Mouse (Mus musculus) Patski (cell line): Measurements from ENCODE around the gene Tanc1. TPM values are rescaled to one million over a fixed set of nuclear protein-coding genes. Genes with fewer than 3 reads are reported as not detected.

Source experiments
- ATAC-seq: fragments of 100-300 bp; one replicate; pipeline ENCODE4 v1.8.0; 2021
- CTCF ChIA-PET: fragments of 350-600 bp; sonication (Branson Sonifier 250); formaldehyde crosslinking; loops from one replicate; lab custom pipeline; 2022; ENCODE audit warnings: inconsistent platforms; lab: Charles Lee
- POLR2A ChIA-PET: fragments of 350-600 bp; sonication (Branson Sonifier 250); formaldehyde crosslinking; loops from one replicate; lab custom pipeline; 2022; ENCODE audit warnings: antibody characterized with exemption, inconsistent platforms; lab: Charles Lee
- DNase-seq: peaks from one replicate; pipeline ENCODE4 v3.0.0-alpha.2; 2011; ENCODE audit warnings: low read depth, low spot score
- H3K27me3 ChIP-seq: fragments of 371-371 bp; one replicate; pipeline ENCODE4 v1.5.1; 2021
- CTCF ChIP-seq: fragments of 100-300 bp; IDR thresholded peaks from one replicate; pipeline ENCODE4 v1.5.1; 2021
- in situ Hi-C: fragments of 300-500 bp; cut with MboI; formaldehyde crosslinking; loops from 3 replicates; pipeline ENCODE4 v1.11.1; 2018; ENCODE audit warnings: low pct_unique_long_range_greater_than_20kb, mixed read lengths
- polyA plus RNA-seq: library from polyadenylated mRNA; unstranded; gene quantifications from one replicate; pipeline ENCODE4 v1.2.3, GENCODE M21; 2021

Gene Tanc1
- polyA plus RNA-seq, 1 experiment from 2014 or later = 45.3 TPM

- in situ Hi-C loops = no loop called here
Observed at GRCm38 (mm10) chr2:59780240-59780639, 168.4 kb downstream of the Tanc1 start.

DNA sequence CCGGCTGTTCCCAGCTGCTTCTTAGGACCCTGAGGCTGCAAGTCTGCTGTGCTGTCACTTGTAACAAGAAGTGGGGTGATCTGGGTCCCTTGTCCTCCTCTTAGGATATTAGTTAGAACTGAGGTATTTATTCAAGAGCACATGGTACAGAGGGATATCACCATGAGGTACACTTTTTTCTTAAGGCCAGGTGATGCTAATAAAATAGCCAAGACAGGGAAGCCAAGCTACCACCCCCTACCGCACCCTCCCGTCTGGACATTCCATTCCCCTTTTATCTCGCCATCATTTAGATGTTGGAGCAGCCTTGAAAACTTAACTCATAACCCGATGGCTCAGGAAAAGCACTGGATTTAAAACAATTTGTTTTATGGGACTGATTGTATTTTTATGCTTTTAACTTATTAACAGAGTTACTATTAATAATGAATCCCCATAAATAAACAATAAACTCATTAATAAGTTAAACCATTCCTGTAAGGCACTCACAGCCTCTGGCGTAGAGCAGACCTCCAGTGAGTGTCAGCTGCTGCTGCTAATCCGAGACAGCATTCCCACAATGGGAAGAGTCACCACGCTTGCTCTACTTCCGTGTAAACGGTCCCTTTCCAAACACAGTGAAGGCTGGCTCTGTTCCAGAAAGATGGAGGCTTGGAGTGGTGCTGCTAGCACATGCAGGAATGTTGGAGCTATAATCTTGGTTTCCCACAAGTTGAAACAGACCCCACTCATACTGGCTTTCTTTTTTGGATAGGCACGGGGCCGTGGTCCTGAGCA, 171.4 kb downstream of the Tanc1 start:
- no peak for DNase-seq
- no peak for TF ChIP-seq CTCF
- ChIA-PET CTCF (no interaction called here), POLR2A (no interaction called here)
- no peaks in the 10 kb centered on the region for H3K27me3 ChIP-seq
- no peak for ATAC-seq
- in situ Hi-C loops = no loop called here

More at GRCm38 (mm10) chr2:59780240-59780639, 168.4 kb downstream of the Tanc1 start:
- ChIA-PET POLR2A (no interaction called here), CTCF (interaction anchor here (1.1 kb wide), 1 partner anchor 8 kb away, joined by 3 read pairs; no protein-coding TSS in a partner anchor)
- no peak for TF ChIP-seq CTCF
- H3K27me3 ChIP-seq = no peaks in the 10 kb centered on the region
- ATAC-seq (no peak), DNase-seq (no peak)

- in situ Hi-C loops = no loop called here
- no peaks in the 10 kb centered on the region for H3K27me3 ChIP-seq
- TF ChIP-seq CTCF = no peak
- ChIA-PET CTCF (no interaction called here), POLR2A (interaction anchor here (0.7 kb wide), 1 partner anchor 15 kb away, joined by 4 read pairs; no protein-coding TSS in a partner anchor)
- DNase-seq (no peak), ATAC-seq (no peak)
Observed at GRCm38 (mm10) chr2:59783832-59784627, 172.2 kb downstream of the Tanc1 start.

DNA sequence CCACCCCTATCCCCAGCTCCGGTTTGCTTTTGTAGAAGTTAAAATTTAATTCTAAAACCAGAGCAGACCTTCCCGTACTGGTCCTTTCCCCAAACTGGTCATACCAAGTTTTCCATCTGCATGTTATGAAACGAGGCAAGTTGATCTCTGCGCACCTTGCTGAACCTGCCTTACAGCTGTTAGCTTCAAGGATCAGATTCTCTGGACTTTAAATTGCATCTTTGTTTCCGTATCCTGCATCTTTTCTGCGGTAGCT, 172.7 kb downstream of the Tanc1 start:
- DNase-seq = no peak
- no peak for TF ChIP-seq CTCF
- CTCF ChIA-PET = no interaction called here
- no peaks in the 10 kb centered on the region for H3K27me3 ChIP-seq
- in situ Hi-C loops = no loop called here
- POLR2A ChIA-PET = interaction anchor here (0.7 kb wide), 1 partner anchor 15 kb away, joined by 4 read pairs; no protein-coding TSS in a partner anchor
- no peak for ATAC-seq

DNA sequence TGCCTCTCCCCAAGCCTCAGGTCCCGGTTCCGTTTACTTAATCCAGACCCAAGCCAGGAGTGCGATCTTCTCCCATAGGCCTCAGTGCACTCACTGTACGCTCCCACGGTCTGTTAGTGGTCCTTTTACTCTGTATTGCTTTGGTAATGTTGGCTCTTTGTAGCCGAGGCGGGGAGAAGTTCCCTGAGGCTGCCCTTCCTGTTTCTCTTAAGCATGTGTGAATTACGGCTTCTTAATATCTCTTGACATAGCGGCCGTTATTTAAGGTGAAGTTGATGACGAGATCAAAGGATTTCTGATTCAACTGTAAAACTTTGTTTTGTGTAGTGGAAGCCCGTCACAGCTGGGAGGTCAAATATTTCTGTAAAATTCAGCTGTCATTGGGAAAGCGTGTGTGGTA, 173.8 kb downstream of the Tanc1 start:
- CTCF ChIA-PET = no interaction called here
- in situ Hi-C loops = no loop called here
- DNase-seq = no peak

DNA sequence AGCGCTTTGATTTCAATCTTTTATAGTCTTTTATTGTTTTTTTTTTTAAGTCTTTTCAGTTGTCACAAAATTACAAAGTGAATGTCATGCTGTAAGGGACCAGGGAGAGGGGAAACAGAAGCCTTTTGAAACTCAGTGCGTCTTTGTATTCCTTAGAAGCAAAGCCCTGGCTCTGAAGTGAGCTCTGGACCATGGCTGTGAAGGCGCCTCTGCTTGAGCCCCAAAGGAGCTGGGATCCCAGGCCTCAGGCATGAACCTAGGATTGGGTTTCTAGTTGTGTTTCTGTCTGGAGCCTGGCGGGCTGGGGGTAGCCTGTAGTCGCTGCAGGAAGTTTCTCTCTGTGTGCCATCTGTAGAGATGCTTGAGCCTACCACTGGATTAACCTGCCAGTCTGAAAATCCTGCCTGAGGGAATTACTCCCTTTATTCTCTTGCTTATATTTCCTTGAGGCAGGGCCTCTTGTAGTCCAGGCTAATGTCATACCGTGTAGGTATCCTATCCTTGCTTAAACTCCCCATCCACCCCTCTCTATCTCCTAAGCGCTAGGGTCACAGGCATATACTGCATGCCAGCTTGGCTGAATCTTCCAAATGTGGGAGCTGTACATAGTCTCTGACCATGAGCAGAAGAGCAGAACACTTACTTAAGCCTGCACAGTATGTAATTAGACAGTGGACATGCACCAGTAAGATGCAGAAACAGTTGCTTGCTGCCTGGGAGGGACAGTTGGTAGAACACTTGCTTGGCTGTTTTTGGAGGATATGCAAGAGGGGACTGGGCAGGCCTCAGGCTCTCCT, 177.1 kb downstream of the Tanc1 start:
- TF ChIP-seq CTCF = no peak
- DNase-seq (no peak), ATAC-seq (no peak)
- in situ Hi-C loops = no loop called here
- no peaks in the 10 kb centered on the region for H3K27me3 ChIP-seq
- ChIA-PET CTCF (interaction anchor here (1.0 to 1.5 kb wide), 2 partner anchors 9 to 218 kb away, joined by 3 read pairs; no protein-coding TSS in a partner anchor), POLR2A (no interaction called here)

More for the DNA sequence above, 173.8 kb downstream of the Tanc1 start:
- TF ChIP-seq CTCF = no peak
- no peak for ATAC-seq
- POLR2A ChIA-PET = no interaction called here
- H3K27me3 ChIP-seq = no peaks in the 10 kb centered on the region

GRCm38 (mm10) chr2:59791596-59791995, 179.8 kb downstream of the Tanc1 start:
- in situ Hi-C loops = no loop called here

GRCm38 (mm10) chr2:59793337-59793736, 181.5 kb downstream of the Tanc1 start:
- DNase-seq (no peak), ATAC-seq (no peak)
- H3K27me3 ChIP-seq = no peaks in the 10 kb centered on the region
- ChIA-PET POLR2A (interaction anchor here (0.6 kb wide), 1 partner anchor 1269 kb away, joined by 5 read pairs; no protein-coding TSS in a partner anchor), CTCF (no interaction called here)
- TF ChIP-seq CTCF = no peak
- in situ Hi-C loops = no loop called here

More at GRCm38 (mm10) chr2:59791596-59791995, 179.8 kb downstream of the Tanc1 start:
- CTCF ChIA-PET = interaction anchor here (0.7 kb wide), 1 partner anchor 31 kb away, joined by 3 read pairs; no protein-coding TSS in a partner anchor
- POLR2A ChIA-PET = no interaction called here
- DNase-seq (no peak), ATAC-seq (no peak)
- no peak for TF ChIP-seq CTCF
- H3K27me3 ChIP-seq = no peaks in the 10 kb centered on the region

DNA sequence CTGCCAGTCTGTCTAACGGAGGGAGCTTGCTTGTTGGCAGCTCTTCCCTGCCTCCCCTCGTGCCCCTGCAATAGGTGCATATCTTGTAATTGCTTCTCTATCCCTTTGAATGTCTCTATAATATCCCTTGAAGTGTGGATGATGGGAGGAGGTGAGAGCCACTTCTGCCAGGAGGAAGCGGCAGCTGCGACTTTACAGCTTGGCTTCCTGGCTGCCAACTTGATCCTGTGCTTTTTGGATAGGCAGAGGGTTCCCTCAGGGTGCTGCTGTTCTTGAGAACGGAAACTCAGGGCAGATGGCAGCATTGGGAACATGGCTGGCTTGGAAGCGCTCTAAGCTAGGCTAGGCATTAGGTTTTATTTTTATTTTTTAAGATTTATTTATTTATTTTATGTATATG, 183.0 kb downstream of the Tanc1 start:
- TF ChIP-seq CTCF = no peak
- no peaks in the 10 kb centered on the region for H3K27me3 ChIP-seq
- DNase-seq (no peak), ATAC-seq (no peak)
- ChIA-PET POLR2A (no interaction called here), CTCF (interaction anchor here (0.7 kb wide), 1 partner anchor 21 kb away, joined by 3 read pairs; no protein-coding TSS in a partner anchor)
- in situ Hi-C loops = no loop called here

- TF ChIP-seq CTCF = no peak
- in situ Hi-C loops = no loop called here
- DNase-seq = no peak
- ATAC-seq = no peak
- ChIA-PET CTCF (no interaction called here), POLR2A (interaction anchor here (0.6 to 0.7 kb wide), 2 partner anchors 105 to 1084 kb away, joined by 5 to 7 read pairs; no protein-coding TSS in a partner anchor)
- no peaks in the 10 kb centered on the region for H3K27me3 ChIP-seq
Observed at GRCm38 (mm10) chr2:59798934-59799532, 187.2 kb downstream of the Tanc1 start.
